Mouse (Mus musculus): Measurements from ENCODE around the gene Fxyd1.

GRCm38 (mm10) chr7:31052636-31053434 lies 4.2 kb downstream of the Fxyd1 start:
- TF ChIP-seq POLR2A (IDR thresholded peaks at IDR 0.05; ENCODE audit: insufficient read depth, low read depth, low read length): no peak
- no peak for TF ChIP-seq CTCF (IDR thresholded peaks at IDR 0.05; ENCODE audit: insufficient read depth, low read depth, low read length)
